In the genomic region with DNA sequence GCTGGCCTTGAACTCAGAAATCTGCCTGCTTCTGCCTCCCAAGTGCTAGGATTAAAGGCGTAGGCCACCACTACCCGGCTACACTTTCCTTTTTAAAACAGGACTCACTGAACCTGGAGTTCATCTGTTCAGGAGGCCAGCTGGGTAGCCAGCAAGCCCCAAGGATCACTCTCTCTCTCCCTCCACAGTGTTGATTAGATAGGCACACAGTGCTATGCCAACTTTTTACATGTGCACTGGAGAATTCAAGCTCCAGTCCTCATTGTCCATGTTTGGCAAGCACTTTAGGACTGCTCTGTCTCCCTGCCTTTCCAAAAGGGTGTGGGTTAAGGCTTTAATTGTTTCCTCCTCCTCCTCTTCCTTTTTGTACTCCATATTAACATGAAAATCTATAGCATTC, we compare ENCODE assay signal across 16 mouse cellular contexts. TPM values are rescaled to one million over a fixed set of nuclear protein-coding genes. Genes with fewer than 3 reads are reported as not detected.
DNase-seq lines count a peak whose midpoint lies in the region; ATAC-seq lines count a peak whose summit lies in the region.
"Had no signal": no experiment of that assay in that cellular context is flagged by ENCODE, and none has a peak within 500 bp of the region (broad histone marks: within the 10 kb centered on the region; RNA-seq: fewer than 3 reads in every experiment).

No protein-coding gene starts in this region.

- no peak overlapping the region for H3K4me3 ChIP-seq in forebrain, embryonic 15.5 days
- no peak overlapping the region for H3K4me3 ChIP-seq in forebrain, embryonic 16.5 days (replicated peaks; ENCODE audit: low read length)
- H3K4me3 ChIP-seq in liver, embryonic 15.5 days (replicated peaks): 0 out of 2 replicates have a peak overlapping the region, but pooled peaks have one; percentile 7
- no peak overlapping the region for H3K4me3 ChIP-seq in liver, embryonic 11.5 days (ENCODE audit: low read depth, low read length)
- no peak overlapping the region for H3K4me3 ChIP-seq in heart, embryonic 13.5 days
- no peak overlapping the region for H3K4me3 ChIP-seq in midbrain, embryonic 15.5 days
- H3K4me3 ChIP-seq: embryonic facial prominence, embryonic 15.5 days had no signal

- peaks cover 46% of the 10 kb centered on the region for H3K4me1 ChIP-seq in forebrain, embryonic 15.5 days
- H3K4me1 ChIP-seq in forebrain, embryonic 16.5 days (replicated peaks; ENCODE audit: control insufficient read depth, insufficient read depth, low read length): peaks cover 29% of the 10 kb centered on the region
- peaks cover 55% of the 10 kb centered on the region for H3K4me1 ChIP-seq in liver, embryonic 15.5 days (replicated peaks)
- peaks cover 13% of the 10 kb centered on the region for H3K4me1 ChIP-seq in liver, embryonic 11.5 days (replicated peaks; ENCODE audit: control insufficient read depth, insufficient read depth, low read length)
- peaks cover 46% of the 10 kb centered on the region for H3K4me1 ChIP-seq in heart, embryonic 13.5 days
- H3K4me1 ChIP-seq in midbrain, embryonic 15.5 days: peaks cover 44% of the 10 kb centered on the region

- no peaks in the 10 kb centered on the region for H3K9me3 ChIP-seq in forebrain, embryonic 15.5 days
- no peaks in the 10 kb centered on the region for H3K9me3 ChIP-seq in forebrain, embryonic 16.5 days (ENCODE audit: control insufficient read depth, low read length)
- H3K9me3 ChIP-seq in liver, embryonic 15.5 days (replicated peaks): no peaks in the 10 kb centered on the region
- no peaks in the 10 kb centered on the region for H3K9me3 ChIP-seq in liver, embryonic 11.5 days (ENCODE audit: control insufficient read depth, low read length)
- no peaks in the 10 kb centered on the region for H3K9me3 ChIP-seq in heart, embryonic 13.5 days
- no peaks in the 10 kb centered on the region for H3K9me3 ChIP-seq in midbrain, embryonic 15.5 days
- H3K9me3 ChIP-seq: embryonic facial prominence, embryonic 15.5 days had no signal

- peak overlapping the region; percentile 10; the same call in 1 of the 2 replicates for H3K4me2 ChIP-seq in forebrain, embryonic 15.5 days (replicated peaks)
- no peak overlapping the region for H3K4me2 ChIP-seq in forebrain, embryonic 16.5 days (ENCODE audit: low read length)
- no peak overlapping the region for H3K4me2 ChIP-seq in liver, embryonic 15.5 days
- H3K4me2 ChIP-seq in liver, embryonic 11.5 days: no peak overlapping the region
- peak overlapping the region; percentile 28 for H3K4me2 ChIP-seq in heart, embryonic 13.5 days
- peak overlapping the region; percentile 17 for H3K4me2 ChIP-seq in midbrain, embryonic 15.5 days
- H3K4me2 ChIP-seq: embryonic facial prominence, embryonic 15.5 days had no signal

- no peaks in the 10 kb centered on the region for H3K36me3 ChIP-seq in forebrain, embryonic 15.5 days
- no peaks in the 10 kb centered on the region for H3K36me3 ChIP-seq in forebrain, embryonic 16.5 days (ENCODE audit: control insufficient read depth, insufficient read depth)
- 0 out of 2 replicates have a peak, but pooled peaks cover 5% of the 10 kb centered on the region for H3K36me3 ChIP-seq in liver, embryonic 15.5 days (replicated peaks)
- no peaks in the 10 kb centered on the region for H3K36me3 ChIP-seq in liver, embryonic 11.5 days (ENCODE audit: control insufficient read depth, insufficient read depth, low read length)
- peaks cover 9% of the 10 kb centered on the region for H3K36me3 ChIP-seq in heart, embryonic 13.5 days
- H3K36me3 ChIP-seq in midbrain, embryonic 15.5 days (replicated peaks): no peaks in the 10 kb centered on the region
- H3K36me3 ChIP-seq: embryonic facial prominence, embryonic 15.5 days had no signal

- WGBS in forebrain, embryonic 15.5 days: 98% methylated on average over 2 of the region's 2 CpGs
- WGBS in forebrain, embryonic 16.5 days: 88% methylated on average over 2 of the region's 2 CpGs
- WGBS in liver, embryonic 15.5 days (ENCODE audit: insufficient replicate concordance): 54% methylated on average over 2 of the region's 2 CpGs
- WGBS in liver, embryonic 11.5 days: 88% methylated on average over 2 of the region's 2 CpGs
- WGBS in heart, embryonic 13.5 days: 34% methylated on average over 2 of the region's 2 CpGs
- WGBS in midbrain, embryonic 15.5 days: 92% methylated on average over 2 of the region's 2 CpGs

- DNase-seq in liver, embryonic 11.5 days (ENCODE audit: low spot score): no peak
- DNase-seq in spleen, postnatal 14 days (ENCODE audit: low spot score in 2 of 2): no peak
- DNase-seq in B cell, adult 2 months: no peak
- DNase-seq: cerebellum, adult 2 months; gastrocnemius, postnatal 25 days; right cerebral cortex, postnatal 14 days had no signal

- no peak overlapping the region for H3K27ac ChIP-seq in forebrain, embryonic 15.5 days (replicated peaks)
- no peak overlapping the region for H3K27ac ChIP-seq in forebrain, embryonic 16.5 days (ENCODE audit: low read length)
- no peak overlapping the region for H3K27ac ChIP-seq in liver, embryonic 15.5 days (replicated peaks)
- H3K27ac ChIP-seq in liver, embryonic 11.5 days (ENCODE audit: low read depth, low read length): no peak overlapping the region
- H3K27ac ChIP-seq in heart, embryonic 13.5 days (replicated peaks): peak overlapping the region; percentile 68
- no peak overlapping the region for H3K27ac ChIP-seq in midbrain, embryonic 15.5 days
- H3K27ac ChIP-seq: embryonic facial prominence, embryonic 15.5 days had no signal

- no peaks in the 10 kb centered on the region for H3K27me3 ChIP-seq in forebrain, embryonic 15.5 days
- H3K27me3 ChIP-seq in forebrain, embryonic 16.5 days (replicated peaks; ENCODE audit: control insufficient read depth, insufficient read depth, low read length): no peaks in the 10 kb centered on the region
- no peaks in the 10 kb centered on the region for H3K27me3 ChIP-seq in liver, embryonic 15.5 days
- H3K27me3 ChIP-seq in liver, embryonic 11.5 days (replicated peaks; ENCODE audit: control insufficient read depth, insufficient read depth, low read length): no peaks in the 10 kb centered on the region
- no peaks in the 10 kb centered on the region for H3K27me3 ChIP-seq in heart, embryonic 13.5 days (replicated peaks)
- H3K27me3 ChIP-seq in midbrain, embryonic 15.5 days (replicated peaks): no peaks in the 10 kb centered on the region
- H3K27me3 ChIP-seq: embryonic facial prominence, embryonic 15.5 days had no signal

- H3K9ac ChIP-seq in forebrain, embryonic 15.5 days (replicated peaks): no peak overlapping the region
- no peak overlapping the region for H3K9ac ChIP-seq in forebrain, embryonic 16.5 days (replicated peaks; ENCODE audit: low read depth, low read length)
- no peak overlapping the region for H3K9ac ChIP-seq in liver, embryonic 15.5 days
- no peak overlapping the region for H3K9ac ChIP-seq in liver, embryonic 11.5 days (ENCODE audit: low read depth, low read length)
- H3K9ac ChIP-seq in heart, embryonic 13.5 days: 0 out of 2 replicates have a peak overlapping the region, but pooled peaks have one; percentile 24
- H3K9ac ChIP-seq in midbrain, embryonic 15.5 days: no peak overlapping the region
- H3K9ac ChIP-seq: embryonic facial prominence, embryonic 15.5 days had no signal

- no peak for ATAC-seq in forebrain, embryonic 15.5 days (replicated peaks)
- no peak for ATAC-seq in forebrain, embryonic 16.5 days
- no peak for ATAC-seq in liver, embryonic 15.5 days (ENCODE audit: insufficient read depth)
- ATAC-seq in liver, embryonic 11.5 days (replicated peaks; ENCODE audit: low FRiP score): no peak
- ATAC-seq in heart, embryonic 13.5 days (ENCODE audit: extremely low read depth, insufficient number of reproducible peaks, low FRiP score, low TSS enrichment): no peak
- ATAC-seq in midbrain, embryonic 15.5 days (replicated peaks): no peak
- ATAC-seq: forebrain, embryonic 14.5 days; lung, postnatal 0 days had no signal

RNA-seq across cellular contexts. Expression of a gene that starts 3.9 kb away (rescaled TPM):
- 0.06 TPM in 1 of 2 replicates, not detected in the other for polyA plus RNA-seq in forebrain, embryonic 15.5 days (2015; fragmentation: Nextera tagmentation; extraction: Ambion mirVana)
- not detected in 2 replicates for polyA plus RNA-seq in forebrain, embryonic 16.5 days (2015; fragmentation: Nextera tagmentation; extraction: Ambion mirVana)
- polyA plus RNA-seq in liver, embryonic 15.5 days (2015; fragmentation: Nextera tagmentation; extraction: Ambion mirVana): not detected in 2 replicates
- not detected in 2 replicates for polyA plus RNA-seq in liver, embryonic 11.5 days (2014; fragmentation: Nextera tagmentation; extraction: Ambion mirVana)
- not detected in 2 replicates for polyA plus RNA-seq in heart, embryonic 13.5 days (2015; fragmentation: Nextera tagmentation; extraction: Ambion mirVana)
- not detected in 2 replicates for polyA plus RNA-seq in midbrain, embryonic 15.5 days (2015; fragmentation: Nextera tagmentation; extraction: Ambion mirVana)
- polyA plus RNA-seq: cerebellum, adult 2 months; embryonic facial prominence, embryonic 15.5 days; forebrain, embryonic 14.5 days; kidney, embryonic 14.5 days; lung, postnatal 0 days had no signal

RNA-seq across cellular contexts. Expression of a gene that starts 4.4 kb away (rescaled TPM):
- 15.6 and 16.9 TPM in 2 replicates for polyA plus RNA-seq in forebrain, embryonic 15.5 days (2015; fragmentation: Nextera tagmentation; extraction: Ambion mirVana)
- polyA plus RNA-seq in forebrain, embryonic 16.5 days (2015; fragmentation: Nextera tagmentation; extraction: Ambion mirVana): 18.5 and 20.1 TPM in 2 replicates
- polyA plus RNA-seq in liver, embryonic 15.5 days (2015; fragmentation: Nextera tagmentation; extraction: Ambion mirVana): 3.8 and 4.4 TPM in 2 replicates
- polyA plus RNA-seq in liver, embryonic 11.5 days (2014; fragmentation: Nextera tagmentation; extraction: Ambion mirVana): 12.3 and 12.7 TPM in 2 replicates
- polyA plus RNA-seq in heart, embryonic 13.5 days (2015; fragmentation: Nextera tagmentation; extraction: Ambion mirVana): 8.4 and 9.5 TPM in 2 replicates
- polyA plus RNA-seq in midbrain, embryonic 15.5 days (2015; fragmentation: Nextera tagmentation; extraction: Ambion mirVana): 19.4 and 21.2 TPM in 2 replicates

RNA-seq across cellular contexts. Expression of a gene that starts 8.3 kb away (rescaled TPM):
- polyA plus RNA-seq in forebrain, embryonic 15.5 days (2015; fragmentation: Nextera tagmentation; extraction: Ambion mirVana): 164 and 187 TPM in 2 replicates
- 157 and 169 TPM in 2 replicates for polyA plus RNA-seq in forebrain, embryonic 16.5 days (2015; fragmentation: Nextera tagmentation; extraction: Ambion mirVana)
- polyA plus RNA-seq in liver, embryonic 15.5 days (2015; fragmentation: Nextera tagmentation; extraction: Ambion mirVana): 106 and 122 TPM in 2 replicates
- 346 and 364 TPM in 2 replicates for polyA plus RNA-seq in liver, embryonic 11.5 days (2014; fragmentation: Nextera tagmentation; extraction: Ambion mirVana)
- 155 and 186 TPM in 2 replicates for polyA plus RNA-seq in heart, embryonic 13.5 days (2015; fragmentation: Nextera tagmentation; extraction: Ambion mirVana)
- polyA plus RNA-seq in midbrain, embryonic 15.5 days (2015; fragmentation: Nextera tagmentation; extraction: Ambion mirVana): 153 and 158 TPM in 2 replicates

RNA-seq across cellular contexts. Expression of a gene that starts 10.9 kb away (rescaled TPM):
- polyA plus RNA-seq in forebrain, embryonic 15.5 days (2015; fragmentation: Nextera tagmentation; extraction: Ambion mirVana): 0.04 TPM in 1 of 2 replicates, not detected in the other
- polyA plus RNA-seq in forebrain, embryonic 16.5 days (2015; fragmentation: Nextera tagmentation; extraction: Ambion mirVana): not detected in 2 replicates
- 0.02 TPM in 1 of 2 replicates, not detected in the other for polyA plus RNA-seq in liver, embryonic 15.5 days (2015; fragmentation: Nextera tagmentation; extraction: Ambion mirVana)
- polyA plus RNA-seq in liver, embryonic 11.5 days (2014; fragmentation: Nextera tagmentation; extraction: Ambion mirVana): not detected in 2 replicates
- polyA plus RNA-seq in heart, embryonic 13.5 days (2015; fragmentation: Nextera tagmentation; extraction: Ambion mirVana): 0.04 and 0.05 TPM in 2 replicates
- polyA plus RNA-seq in midbrain, embryonic 15.5 days (2015; fragmentation: Nextera tagmentation; extraction: Ambion mirVana): not detected in 2 replicates
- polyA plus RNA-seq: cerebellum, adult 2 months; embryonic facial prominence, embryonic 15.5 days; forebrain, embryonic 14.5 days; limb, embryonic 14.5 days had no signal

RNA-seq across cellular contexts. Expression of a gene that starts 30.7 kb away (rescaled TPM):
- 13.4 and 15.2 TPM in 2 replicates for polyA plus RNA-seq in forebrain, embryonic 15.5 days (2015; fragmentation: Nextera tagmentation; extraction: Ambion mirVana)
- 13.3 and 15.9 TPM in 2 replicates for polyA plus RNA-seq in forebrain, embryonic 16.5 days (2015; fragmentation: Nextera tagmentation; extraction: Ambion mirVana)
- 2.5 and 3.3 TPM in 2 replicates for polyA plus RNA-seq in liver, embryonic 15.5 days (2015; fragmentation: Nextera tagmentation; extraction: Ambion mirVana)
- 14.6 and 15.0 TPM in 2 replicates for polyA plus RNA-seq in liver, embryonic 11.5 days (2014; fragmentation: Nextera tagmentation; extraction: Ambion mirVana)
- polyA plus RNA-seq in heart, embryonic 13.5 days (2015; fragmentation: Nextera tagmentation; extraction: Ambion mirVana): 13.6 and 14.5 TPM in 2 replicates
- polyA plus RNA-seq in midbrain, embryonic 15.5 days (2015; fragmentation: Nextera tagmentation; extraction: Ambion mirVana): 21.9 and 26.0 TPM in 2 replicates

Comparison
In these comparisons a context has a peak if more than half of its experiments do, and no peak if none do; other contexts are left out.
1. H3K4me2 ChIP-seq: peak in forebrain, embryonic 15.5 days (single experiment), heart, embryonic 13.5 days (single experiment) and midbrain, embryonic 15.5 days (single experiment); none in forebrain, embryonic 16.5 days (single experiment), liver, embryonic 15.5 days (single experiment) and liver, embryonic 11.5 days (single experiment).